Mouse (Mus musculus) kidney, adult 2 months (tissue): ENCODE data around the gene Mboat7. TPM values are rescaled to one million over a fixed set of nuclear protein-coding genes. Genes with fewer than 3 reads are reported as not detected.

ENCODE experiments used
- DNase-seq: peaks from one replicate; pipeline ENCODE4 v3.0.0; 2021
- H3K27ac ChIP-seq: fragments of 200-500 bp; 2 replicates; pipeline ENCODE4 v1.5.1; 2012; ENCODE audit warnings: low read depth, low read length, control low read depth, inconsistent platforms; ENCODE audit not compliant: insufficient read depth
- H3K27me3 ChIP-seq: fragments of 200-500 bp; replicated peaks from 2 replicates; pipeline ENCODE4 v1.6.1; 2012; ENCODE audit warnings: mild to moderate bottlenecking, moderate library complexity, low read length, inconsistent platforms; ENCODE audit not compliant: control insufficient read depth, insufficient read depth
- H3K36me3 ChIP-seq: fragments of 200-500 bp; 2 replicates; pipeline ENCODE4 v1.6.1; 2012; ENCODE audit warnings: mild to moderate bottlenecking, moderate library complexity, low read length, inconsistent platforms; ENCODE audit not compliant: control insufficient read depth, insufficient read depth
- H3K4me1 ChIP-seq: fragments of 200-500 bp; 2 replicates; pipeline ENCODE4 v1.6.1; 2011; ENCODE audit warnings: low read length; ENCODE audit not compliant: control insufficient read depth, insufficient read depth
- H3K4me3 ChIP-seq: fragments of 200-500 bp; 2 replicates; pipeline ENCODE4 v1.5.1; 2011; ENCODE audit warnings: mild to moderate bottlenecking, low read depth, low read length, control low read depth; ENCODE audit not compliant: insufficient read depth
- CTCF ChIP-seq: fragments of 200-500 bp; conservative IDR thresholded peaks from 2 replicates; pipeline ENCODE4 v1.5.1; 2011; ENCODE audit warnings: low read depth, mild to moderate bottlenecking, control low read depth, low read length, moderate library complexity, mixed read lengths; ENCODE audit not compliant: insufficient read depth, insufficient read length
- POLR2A ChIP-seq: fragments of 200-500 bp; IDR thresholded peaks from one replicate; pipeline ENCODE4 v1.6.1; 2011; ENCODE audit warnings: low read depth, low read length, control low read depth
- WGBS: fragments of 180-500 bp; shearing (Covaris S2); methylation state at CpG from one replicate; pipeline ENCODE4 v1.1.7; 2018; 5-methylcytosine and 5-hydroxymethylcytosine counted together
- polyA plus RNA-seq: library from polyadenylated mRNA; depleted of rRNA; stranded (reverse); fragments of >200 nt; gene quantifications from 2 replicates; pipeline ENCODE4 v1.2.3, GENCODE M21; 2012

Gene Mboat7
- polyA plus RNA-seq, 1 experiment: 56.2 TPM

DNA sequence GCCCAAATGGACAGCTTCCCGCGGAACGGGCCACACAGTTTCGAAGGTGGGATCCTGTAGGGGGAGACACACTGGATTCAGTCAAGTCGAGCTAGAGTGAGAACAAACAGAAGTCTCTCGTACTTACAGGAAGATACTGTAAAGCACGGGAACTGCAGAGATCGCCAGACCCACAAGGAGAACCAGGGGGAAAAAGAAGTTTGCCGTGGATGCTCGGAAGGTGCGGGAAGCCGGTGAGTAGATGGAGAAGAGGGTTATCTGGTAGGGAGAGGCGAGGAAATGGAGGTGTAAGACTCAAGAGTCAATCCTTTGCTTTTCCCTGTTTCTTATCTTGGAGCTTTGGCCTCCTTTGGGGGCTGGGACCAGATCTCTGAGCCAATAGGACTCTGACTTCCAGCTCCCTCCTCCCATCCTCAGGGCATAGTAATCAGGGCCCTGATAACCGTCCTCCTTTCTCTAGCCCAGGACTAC is 26.4 kb downstream of the Mboat7 start:
- H3K4me1 ChIP-seq: peaks cover 7% of the 10 kb centered on the region; the same call in 1 of the 2 replicates
- WGBS: 48% methylated on average over 14 of the region's 14 CpGs
- H3K27me3 ChIP-seq: no peaks in the 10 kb centered on the region
- no peaks in the 10 kb centered on the region for H3K36me3 ChIP-seq
- H3K4me3 ChIP-seq: peak overlapping the region; percentile 39; the same call in 1 of the 2 replicates
- no peak overlapping the region for H3K27ac ChIP-seq
- TF ChIP-seq CTCF (no peak), POLR2A (no peak)
- DNase-seq: no peak

DNA sequence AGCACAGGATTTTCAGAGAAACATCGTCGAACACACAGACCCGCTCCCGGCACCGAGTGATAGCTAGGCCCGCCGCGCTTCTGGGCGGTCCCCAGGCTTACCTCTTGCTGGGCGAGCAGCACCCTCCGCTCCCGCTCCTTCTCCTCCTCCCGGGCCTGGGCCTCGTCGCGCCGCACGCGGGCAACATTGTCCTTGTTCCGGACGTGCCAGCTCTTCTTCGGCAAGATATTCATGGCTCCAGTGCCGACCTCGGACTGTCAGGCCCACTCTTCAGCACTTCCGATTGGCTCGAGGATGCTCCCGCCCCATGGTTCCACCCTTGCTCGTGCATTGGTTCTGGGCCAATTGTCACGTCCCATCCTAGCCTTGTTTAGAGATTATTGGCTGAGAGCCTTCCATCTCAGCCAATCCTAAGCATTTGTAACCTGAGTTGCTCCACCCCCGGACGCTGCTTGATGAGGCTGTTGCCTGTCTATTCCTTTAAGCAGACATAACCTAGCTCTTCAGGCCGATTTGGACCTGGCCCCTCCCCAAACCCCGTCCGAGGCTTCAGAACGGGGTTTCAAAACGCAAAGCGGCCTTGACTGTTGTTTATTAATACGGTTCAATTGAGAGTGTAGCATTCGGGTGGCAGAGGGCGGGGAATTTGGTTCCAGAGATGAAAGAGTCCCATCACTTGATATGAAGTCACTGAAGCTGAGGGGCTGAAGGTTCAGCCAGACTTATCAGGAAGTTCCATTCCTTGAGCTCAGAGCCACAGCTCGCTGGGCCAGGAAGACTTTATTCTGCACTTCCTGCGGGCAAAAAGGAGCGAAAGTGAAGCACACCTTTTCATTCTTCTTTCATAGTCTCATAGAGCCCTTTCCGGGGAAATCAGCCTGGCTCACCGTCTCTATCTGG is 27.9 kb downstream of the Mboat7 start, which contains the start of gene Leng1:
Gene Leng1 (minus strand): TSS at position 626 of the 900 bp plus-strand sequence.
- DNase-seq: peak; percentile 99
- Histone ChIP-seq H3K27ac (peak within 1 kb of the TSS; percentile 87), H3K4me3 (peak within 1 kb of the TSS; percentile 87), H3K4me1 (peaks cover 7% of the 10 kb centered on the region; the same call in 1 of the 2 replicates), H3K27me3 (no peaks in the 10 kb centered on the region), H3K36me3 (no peaks in the 10 kb centered on the region; the same call in 1 of the 2 replicates)
- no peak for TF ChIP-seq CTCF
- peak; percentile 96 for TF ChIP-seq POLR2A
- WGBS: 3% methylated on average over 45 of the region's 45 CpGs

- 21% methylated on average over 15 of the region's 15 CpGs for WGBS
- Histone ChIP-seq H3K4me3 (peak overlapping the region; percentile 87), H3K36me3 (peaks cover under 1% of the 10 kb centered on the region; the same call in 1 of the 2 replicates), H3K27me3 (no peaks in the 10 kb centered on the region), H3K27ac (peak overlapping the region; percentile 87), H3K4me1 (peaks cover 7% of the 10 kb centered on the region; the same call in 1 of the 2 replicates)
- peak; percentile 70 for DNase-seq
- TF ChIP-seq POLR2A (no peak), CTCF (no peak)
Observed at GRCm38 (mm10) chr7:3664524-3665214, 28.7 kb downstream of the Mboat7 start.

GRCm38 (mm10) chr7:3658578-3658977 is 34.7 kb downstream of the Mboat7 start:
- 87% methylated on average over 14 of the region's 14 CpGs for WGBS
- DNase-seq: no peak
- no peak overlapping the region for H3K4me3 ChIP-seq
- no peaks in the 10 kb centered on the region for H3K27me3 ChIP-seq
- peaks cover 5% of the 10 kb centered on the region for H3K36me3 ChIP-seq
- no peak overlapping the region for H3K27ac ChIP-seq
- no peaks in the 10 kb centered on the region for H3K4me1 ChIP-seq
- TF ChIP-seq POLR2A (no peak), CTCF (no peak)

DNA sequence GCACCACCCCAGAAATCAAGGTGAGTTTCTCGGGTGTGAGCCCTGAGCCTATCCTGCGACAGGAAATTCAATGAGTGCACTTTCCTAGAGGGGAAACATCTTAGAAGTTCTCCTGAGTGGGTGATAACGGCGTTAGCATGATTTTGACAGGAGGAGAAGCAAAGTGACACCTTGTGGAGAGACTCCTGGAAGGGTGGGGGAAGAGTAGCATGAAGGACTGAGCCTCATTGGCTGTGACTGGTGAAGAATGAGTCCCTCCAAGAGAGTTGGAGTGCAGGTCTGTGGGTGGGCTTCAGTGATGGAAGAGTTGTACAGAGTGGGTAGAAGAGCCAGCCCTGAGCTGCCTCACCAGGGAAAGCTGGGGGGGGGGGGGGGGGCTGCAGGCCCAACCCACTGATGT is 36.4 kb downstream of the Mboat7 start:
- H3K27me3 ChIP-seq: no peaks in the 10 kb centered on the region
- TF ChIP-seq POLR2A: no peak
- TF ChIP-seq CTCF: no peak
- H3K4me1 ChIP-seq: no peaks in the 10 kb centered on the region
- no peak overlapping the region for H3K4me3 ChIP-seq
- WGBS: 83% methylated on average over 4 of the region's 4 CpGs
- DNase-seq: no peak
- no peak overlapping the region for H3K27ac ChIP-seq
- peaks cover 5% of the 10 kb centered on the region for H3K36me3 ChIP-seq

GRCm38 (mm10) chr7:3646641-3647040 is 46.7 kb downstream of the Mboat7 start:
- no peak overlapping the region for H3K27ac ChIP-seq
- H3K27me3 ChIP-seq: no peaks in the 10 kb centered on the region
- H3K36me3 ChIP-seq: peaks cover 2% of the 10 kb centered on the region; the same call in 1 of the 2 replicates
- 43% methylated on average over 4 of the region's 4 CpGs for WGBS
- no peak for DNase-seq
- peaks cover 14% of the 10 kb centered on the region for H3K4me1 ChIP-seq
- TF ChIP-seq POLR2A: no peak
- TF ChIP-seq CTCF: no peak
- H3K4me3 ChIP-seq: peak overlapping the region; percentile 99; the same call in 1 of the 2 replicates
